Comparison of ENCODE assay signal across 9 mouse cellular contexts in the genomic region with DNA sequence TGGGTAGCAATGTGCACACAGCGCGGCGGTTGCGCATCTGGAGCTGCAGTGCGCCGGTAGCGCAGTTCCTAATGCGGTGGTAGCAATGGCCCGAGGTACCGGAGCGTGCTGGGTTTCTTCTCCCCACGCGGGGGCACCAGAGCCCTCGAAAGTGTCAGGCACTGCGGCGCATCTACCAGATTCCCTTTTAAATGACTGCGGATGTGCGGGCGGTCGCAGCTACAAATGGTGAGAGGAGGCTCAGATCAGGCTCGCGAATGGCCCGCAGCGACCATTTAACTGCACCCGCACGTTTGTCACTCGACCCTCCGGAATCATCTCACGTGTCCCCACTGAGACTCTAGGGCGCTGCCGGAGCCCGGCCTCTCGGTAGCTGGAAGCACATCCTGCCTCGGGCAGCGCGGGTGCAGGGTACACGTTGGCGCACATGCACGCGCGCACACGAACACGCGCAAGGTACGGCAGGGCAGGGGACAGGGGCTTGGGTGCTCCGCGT. TPM values are rescaled to one million over a fixed set of nuclear protein-coding genes. Genes with fewer than 3 reads are reported as not detected.
DNase-seq lines count a peak whose midpoint lies in the region; ATAC-seq and TF ChIP-seq lines count a peak whose summit lies in the region.
"Had no signal": no experiment of that assay in that cellular context is flagged by ENCODE, and none has a peak within 500 bp of the region (broad histone marks: within the 10 kb centered on the region; RNA-seq: fewer than 3 reads in every experiment).

A gene (plus strand): TSS at position 173 of the 496 bp plus-strand sequence.

- no peaks in the 10 kb centered on the region for H3K4me1 ChIP-seq in ES-Bruce4 (ENCODE audit: control insufficient read depth, insufficient read depth, low read length)
- peaks cover 4% of the 10 kb centered on the region; the same call in 1 of the 2 replicates for H3K4me1 ChIP-seq in liver, embryonic 15.5 days (replicated peaks)

- no peaks in the 10 kb centered on the region for H3K36me3 ChIP-seq in ES-Bruce4 (ENCODE audit: control insufficient read depth, insufficient read depth, low read length, poor library complexity, severe bottlenecking)
- no peaks in the 10 kb centered on the region for H3K36me3 ChIP-seq in liver, embryonic 15.5 days (replicated peaks)

- peak; percentile 95 for DNase-seq in cerebellum, adult 8-10 months
- DNase-seq in heart, postnatal 36 days: peak; percentile 74 to 76
- peak; percentile 91 for DNase-seq in layer of hippocampus, adult 11-12 months (ENCODE audit: low spot score)
- DNase-seq in ovary, adult 18-20 months (ENCODE audit: low spot score): peak; percentile 49
- DNase-seq in urinary bladder, adult 18-20 months (ENCODE audit: low spot score in 2 of 2): peak; percentile 68 to 73

- under 1% methylated on average over 47 of the region's 47 CpGs for WGBS in liver, embryonic 15.5 days (ENCODE audit: insufficient replicate concordance)

- H3K4me3 ChIP-seq in ES-Bruce4 (ENCODE audit: low read depth, low read length): peak within 1 kb of the TSS; percentile 67
- peak within 1 kb of the TSS; percentile 21 for H3K4me3 ChIP-seq in liver, embryonic 15.5 days (replicated peaks)

- H3K27ac ChIP-seq in ES-Bruce4 (ENCODE audit: insufficient read depth, low read length): no peak within 1 kb of the TSS
- H3K27ac ChIP-seq in liver, embryonic 15.5 days (replicated peaks): no peak within 1 kb of the TSS

- H3K4me2 ChIP-seq in liver, embryonic 15.5 days: peak within 1 kb of the TSS; percentile 51

- ATAC-seq in frontal cortex, adult (ENCODE audit: low TSS enrichment): peak; percentile 65
- ATAC-seq in liver, embryonic 15.5 days (ENCODE audit: insufficient read depth): no peak

- intact Hi-C loops in heart, postnatal 36 days (cut with DNase I): loop anchor here (1.0 to 5.0 kb wide), 4 partner anchors 164 to 590 kb away; no protein-coding TSS in a partner anchor

- TF ChIP-seq POLR2A in ES-Bruce4 (IDR thresholded peaks at IDR 0.05; ENCODE audit: insufficient read depth, low read length): no peak

- H3K9me3 ChIP-seq in ES-Bruce4 (replicated peaks; ENCODE audit: control insufficient read depth, insufficient read depth, low read length, poor library complexity, severe bottlenecking): no peaks in the 10 kb centered on the region
- H3K9me3 ChIP-seq in liver, embryonic 15.5 days (replicated peaks): no peaks in the 10 kb centered on the region

- peak within 1 kb of the TSS; percentile 62; the same call in 1 of the 2 replicates for H3K9ac ChIP-seq in ES-Bruce4 (ENCODE audit: low read depth, poor library complexity, severe bottlenecking)
- no peak within 1 kb of the TSS for H3K9ac ChIP-seq in liver, embryonic 15.5 days

- TF ChIP-seq EP300 in ES-Bruce4 (IDR thresholded peaks at IDR 0.05; ENCODE audit: insufficient read depth, low read depth, low read length): no peak

- H3K27me3 ChIP-seq in ES-Bruce4 (ENCODE audit: control insufficient read depth, insufficient read depth, low read length, poor library complexity, severe bottlenecking): 0 out of 2 replicates have a peak, but pooled peaks cover 8% of the 10 kb centered on the region
- H3K27me3 ChIP-seq in liver, embryonic 15.5 days: peaks cover 56% of the 10 kb centered on the region

- peak; percentile 61 for TF ChIP-seq CTCF in ES-Bruce4 (IDR thresholded peaks at IDR 0.05; ENCODE audit: low read depth, low read length)

RNA-seq across cellular contexts. Expression of the gene that starts here (rescaled TPM):
- 0.73 and 1.7 TPM in 2 replicates for polyA plus RNA-seq in ES-Bruce4 (2011; ENCODE audit: insufficient read depth, insufficient read length, low read depth, missing spikeins)
- 1 to 10 TPM in 1 of 2 experiments, under 1 TPM in 1; 0.95 to 1.6 TPM for total RNA-seq in heart, postnatal 36 days (2021)
- 0.17 and 0.23 TPM in 2 replicates for polyA plus RNA-seq in liver, embryonic 15.5 days (2015; fragmentation: Nextera tagmentation; extraction: Ambion mirVana)
- polyA plus RNA-seq: C2C12 had no signal
